Mouse (Mus musculus): ENCODE data around the gene Txnrd2. TPM values are rescaled to one million over a fixed set of nuclear protein-coding genes. Genes with fewer than 3 reads are reported as not detected.
A peak's percentile ranks its signal among the peaks of the same experiment; 100 is the strongest.

The Txnrd2 gene
- total RNA-seq, 2 experiments from 2014 or later, result 75.6 to 98.9 TPM

DNA sequence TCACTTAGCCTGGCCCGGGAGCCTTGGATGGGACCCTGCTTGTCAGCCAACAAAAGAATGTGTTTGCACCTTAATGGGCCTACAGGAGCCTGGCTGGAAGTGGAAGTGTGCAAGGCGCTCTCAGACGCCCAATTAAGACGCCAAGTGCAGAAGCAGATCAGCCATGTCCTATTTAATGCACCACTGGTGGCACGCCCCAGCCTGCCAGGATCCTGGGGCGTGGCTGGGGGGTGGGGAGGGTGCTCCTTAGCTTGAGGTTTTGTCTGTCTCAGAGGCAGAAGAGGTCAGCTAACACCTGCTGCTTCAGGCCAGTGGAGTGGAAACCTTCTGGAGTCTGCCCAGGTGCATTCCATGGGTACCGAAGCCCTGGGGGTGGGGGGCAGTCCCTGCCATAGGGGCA is 53.5 kb downstream of the Txnrd2 start:
- peak in 1 of 2 experiments; percentile 11 for DNase-seq (ENCODE audit: low spot score in 2 of 2)

DNA sequence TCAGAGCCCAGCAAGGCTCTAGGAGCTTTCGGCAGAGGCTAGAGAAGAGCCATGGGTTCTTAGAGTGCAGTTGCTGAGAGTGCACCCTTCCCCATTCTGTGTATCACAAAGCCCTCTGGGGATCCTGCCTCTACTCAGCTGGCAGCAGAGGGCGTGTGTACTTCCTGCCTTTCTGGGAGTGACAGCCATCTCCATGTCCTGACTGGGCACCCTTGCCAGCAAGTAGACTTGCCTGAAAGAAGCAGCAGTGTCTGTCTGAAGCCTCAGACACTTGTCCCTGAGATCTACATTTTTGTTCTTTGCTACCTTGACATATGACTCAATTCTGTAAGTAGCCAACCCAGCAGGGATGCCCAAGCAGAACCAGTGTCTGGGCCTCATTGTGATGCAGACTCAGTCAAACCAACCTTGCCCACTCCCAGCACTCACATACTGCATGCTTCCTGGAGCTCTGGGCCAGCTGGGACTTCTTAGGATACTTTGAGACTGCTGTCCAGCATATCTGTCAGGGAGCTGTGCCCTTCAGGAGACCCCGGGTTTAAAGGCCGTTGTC is 54.8 kb downstream of the Txnrd2 start:
- DNase-seq (ENCODE audit: low spot score in 2 of 2), result no peak

DNA sequence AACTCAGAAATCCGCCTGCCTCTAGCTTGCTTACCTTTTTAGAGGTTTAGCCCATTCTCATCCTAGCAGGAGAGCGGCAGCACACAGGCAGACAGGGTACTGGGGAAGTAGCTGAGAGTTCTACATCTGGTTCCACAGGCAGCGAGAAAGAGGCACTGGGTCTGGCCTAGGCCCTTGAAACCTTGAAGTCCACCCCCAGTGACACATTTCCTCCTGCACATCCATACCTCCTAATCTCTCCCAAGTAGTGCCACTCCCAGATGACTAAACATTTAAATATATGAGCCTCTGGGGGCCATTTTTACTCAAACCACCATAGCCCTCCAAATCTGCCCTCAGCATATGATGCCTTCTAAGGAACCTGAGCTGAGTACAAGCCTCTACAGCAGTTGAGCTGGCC is 56.2 kb downstream of the Txnrd2 start:
- peak in 1 of 2 experiments; percentile 9 for DNase-seq (ENCODE audit: low spot score in 2 of 2)

DNA sequence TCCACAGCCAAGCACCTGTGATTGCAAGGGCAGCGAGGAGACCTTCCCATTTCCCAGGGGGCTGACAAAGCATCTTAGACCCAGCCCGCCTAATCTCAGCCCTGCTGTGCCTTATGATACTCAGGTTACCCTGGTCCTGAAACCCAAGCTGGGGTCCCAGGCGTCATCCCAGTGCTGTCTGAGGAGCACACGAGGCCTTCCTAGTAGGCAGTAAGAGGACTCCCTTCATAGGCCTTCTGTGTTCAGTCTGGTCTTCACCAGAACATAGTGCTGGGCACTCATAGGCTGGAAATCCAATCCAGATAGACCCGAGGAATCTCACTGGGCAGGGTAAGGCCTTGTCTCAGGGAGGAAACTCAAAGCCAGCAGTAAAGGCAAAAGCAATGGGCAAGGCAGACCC is 57.7 kb downstream of the Txnrd2 start:
- DNase-seq (ENCODE audit: low spot score in 2 of 2), result peak in 1 of 2 experiments; percentile 12

DNA sequence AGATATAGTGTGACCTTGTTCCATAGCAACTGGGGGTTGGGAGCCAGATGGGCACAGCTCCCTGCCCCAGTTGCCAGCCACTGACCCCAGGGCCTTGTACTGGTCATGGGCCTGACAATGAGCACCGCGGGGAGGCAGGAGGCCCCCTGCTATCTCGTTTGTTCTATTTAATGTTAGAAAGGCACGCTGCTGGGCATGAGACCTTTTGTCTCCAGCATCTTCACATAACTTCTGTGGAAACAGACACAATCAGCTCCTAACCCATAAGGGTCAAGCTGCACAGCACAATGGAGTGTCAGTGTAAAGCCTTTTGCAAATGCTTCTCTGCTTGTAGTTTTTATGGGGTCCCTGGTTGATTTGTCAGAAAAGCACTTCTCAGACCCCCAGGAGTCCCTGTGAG is 58.2 kb downstream of the Txnrd2 start:
- peak in 1 of 2 experiments; percentile 3 for DNase-seq (ENCODE audit: low spot score in 2 of 2)

DNA sequence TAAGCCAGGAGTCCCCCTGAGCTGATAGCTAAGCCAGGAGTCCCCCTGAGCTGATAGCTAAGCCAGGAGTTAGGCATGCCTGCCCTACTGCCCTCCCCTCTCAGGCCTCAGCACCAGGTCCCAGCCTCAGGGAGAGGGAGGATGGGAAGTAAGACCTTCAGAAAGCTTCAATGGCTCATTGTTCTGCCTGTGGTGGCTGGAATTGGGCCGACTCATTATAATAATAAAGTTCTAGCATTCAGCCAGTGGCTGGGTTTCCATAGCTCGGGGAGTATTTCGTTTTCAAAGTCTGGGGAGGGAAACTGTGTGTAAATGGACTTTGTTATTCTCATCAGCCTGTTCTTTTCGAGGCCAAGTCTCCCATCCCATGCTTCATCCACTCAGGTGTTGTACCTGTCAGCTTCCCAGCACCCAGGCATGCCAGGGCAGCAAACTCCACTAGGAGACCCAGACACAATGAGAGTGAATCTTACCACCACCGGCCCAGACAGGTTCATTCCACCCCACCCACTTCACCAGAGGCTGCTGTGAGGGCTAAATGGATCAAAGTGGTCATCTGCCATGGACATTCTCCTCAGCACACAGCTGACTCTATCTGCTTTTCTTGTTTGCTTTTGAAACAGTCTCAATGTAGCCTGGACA is 58.7 kb downstream of the Txnrd2 start:
- peak in 1 of 2 experiments; percentile 12 for DNase-seq (ENCODE audit: low spot score in 2 of 2)

DNA sequence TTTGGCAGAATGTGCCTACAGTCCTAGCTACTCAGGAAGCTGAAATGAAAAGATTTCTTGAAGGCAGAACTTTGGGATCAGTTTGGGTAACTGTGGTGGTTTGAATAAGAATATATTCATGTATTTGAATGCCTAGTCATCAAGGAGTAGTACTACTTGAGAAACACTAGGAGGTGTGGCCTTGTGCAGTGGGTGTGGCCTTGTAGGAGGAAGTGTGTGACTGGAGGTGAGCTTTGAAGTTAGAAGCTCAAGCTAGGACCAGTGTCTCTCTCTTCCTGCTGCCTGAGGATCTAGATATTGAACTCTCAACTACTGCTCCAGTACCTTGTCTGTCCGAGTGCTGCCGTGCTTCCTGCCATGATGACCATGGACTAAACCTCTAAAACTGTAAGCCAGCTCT is 59.9 kb downstream of the Txnrd2 start:
- no peak for DNase-seq (ENCODE audit: low spot score in 2 of 2)

DNA sequence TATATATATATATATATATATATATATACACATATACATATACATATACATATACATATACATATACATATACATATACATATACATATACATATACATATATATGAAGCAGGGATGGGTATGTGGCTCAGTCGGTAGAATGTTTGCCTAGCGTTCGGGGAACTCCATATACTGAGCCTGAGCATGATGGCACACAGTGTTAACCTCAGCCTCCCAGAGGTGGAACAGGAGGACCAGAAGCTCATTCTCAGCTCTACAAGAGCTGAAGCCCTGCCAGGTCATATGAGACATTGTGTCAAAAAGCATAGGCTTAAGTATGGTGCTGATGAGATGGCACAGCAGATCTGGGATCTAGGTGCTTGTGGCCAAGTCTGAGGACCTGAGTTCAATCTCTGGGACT is 64.1 kb downstream of the Txnrd2 start:
- DNase-seq (ENCODE audit: low spot score in 2 of 2), result no peak

DNA sequence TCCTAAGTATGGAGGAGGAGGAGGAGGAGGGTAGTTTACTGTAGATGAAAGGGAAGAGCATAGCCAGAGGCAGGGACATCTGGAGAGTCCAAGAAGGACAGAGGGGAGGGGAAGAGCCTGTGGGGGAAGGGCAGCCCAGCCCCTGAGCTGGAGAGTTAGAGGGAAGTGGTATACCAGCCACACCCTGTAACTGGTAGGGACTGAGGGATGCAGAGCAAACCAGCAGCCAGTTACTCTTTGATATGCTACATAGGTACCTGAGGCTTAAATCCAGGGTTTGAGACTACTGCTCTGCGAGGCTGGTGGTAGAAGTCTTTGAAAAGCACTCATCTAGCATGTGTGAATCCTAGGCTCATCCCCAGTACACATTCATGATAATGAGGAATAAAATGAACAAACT is 64.7 kb downstream of the Txnrd2 start:
- DNase-seq (ENCODE audit: low spot score in 2 of 2), result no peak

DNA sequence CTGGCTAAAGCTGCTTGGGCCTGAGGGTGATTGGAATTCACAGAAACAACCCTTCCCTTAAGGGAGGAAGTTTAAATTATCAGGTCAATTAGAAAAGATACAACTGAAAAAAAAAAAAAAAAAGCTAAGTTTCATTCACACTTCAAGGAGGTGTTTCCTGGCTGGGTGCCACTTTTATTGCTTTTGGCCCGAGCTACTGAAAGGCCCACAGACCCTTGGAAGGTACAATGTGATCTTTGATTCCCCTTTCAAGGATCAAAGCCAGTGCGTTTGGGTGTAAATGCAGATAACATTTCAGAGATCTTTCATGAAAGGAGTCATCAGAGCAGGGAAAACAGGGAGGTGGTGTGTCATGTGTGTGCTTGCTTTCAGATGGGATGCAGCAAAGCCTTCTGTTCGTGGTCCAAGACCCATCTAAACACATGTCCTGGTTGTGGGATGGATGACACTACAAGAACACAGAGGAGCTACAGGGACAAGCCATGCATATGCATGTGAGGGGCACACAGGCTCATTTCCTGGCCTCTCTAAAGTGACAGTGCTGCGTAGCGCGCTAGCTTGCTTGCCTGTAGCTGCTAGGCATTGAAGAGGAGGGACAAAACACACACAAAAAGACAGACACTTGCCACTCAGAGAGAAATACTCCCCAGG is 71.8 kb downstream of the Txnrd2 start:
- DNase-seq (ENCODE audit: low spot score in 2 of 2), result no peak

DNA sequence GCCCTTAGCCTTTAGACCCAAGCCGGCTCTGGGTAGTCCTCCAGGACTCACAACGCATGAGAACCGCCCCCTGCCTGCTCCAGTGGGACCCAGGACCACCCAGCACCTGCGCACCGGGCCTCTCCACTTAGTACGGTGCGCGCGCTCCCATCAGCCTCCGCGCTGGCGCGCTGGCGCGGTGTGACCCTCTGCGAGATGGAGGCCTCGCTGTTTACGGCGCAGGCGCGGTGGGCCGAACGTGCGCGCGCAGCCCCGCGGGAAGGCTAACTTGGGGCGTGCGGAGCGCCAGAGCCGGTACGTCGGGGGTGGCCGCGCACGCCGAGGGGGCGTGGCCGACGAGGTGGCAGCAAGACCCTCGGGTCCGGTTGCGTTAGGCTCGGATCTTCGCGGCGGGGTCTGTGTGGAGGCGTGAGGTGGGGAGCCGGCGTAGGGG is 72.4 kb downstream of the Txnrd2 start, which contains the start of the genes Gnb1l and Rtl10:
Gene Gnb1l, plus strand, starts transcription at position 156 of the 433 bp plus-strand sequence.
Gene Rtl10, plus strand, starts transcription at position 344 of the 433 bp plus-strand sequence.
- DNase-seq (ENCODE audit: low spot score in 2 of 2), result peak; percentile 95 to 96

DNA sequence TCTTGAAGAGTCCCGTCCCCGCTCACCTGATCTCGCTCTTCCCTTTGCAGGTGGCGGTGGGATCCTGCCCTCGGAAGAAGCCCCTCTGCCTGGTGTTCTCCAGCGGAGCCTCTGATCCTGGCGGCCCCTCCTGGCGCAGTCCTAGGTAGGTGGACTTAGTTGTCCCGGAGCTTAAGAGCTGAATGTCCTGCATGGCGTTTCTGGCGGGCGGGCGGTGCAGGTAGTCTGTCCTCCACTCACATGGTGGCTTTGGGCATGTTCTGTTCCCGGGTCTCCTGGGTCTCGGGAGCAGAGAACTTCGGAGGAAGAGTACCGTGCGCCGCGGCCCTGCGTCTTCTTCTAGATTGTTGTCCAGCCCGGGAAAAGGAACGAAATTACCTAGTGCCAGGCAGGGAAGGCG is 72.8 kb downstream of the Txnrd2 start:
- DNase-seq (ENCODE audit: low spot score in 2 of 2), result peak; percentile 29 to 38

DNA sequence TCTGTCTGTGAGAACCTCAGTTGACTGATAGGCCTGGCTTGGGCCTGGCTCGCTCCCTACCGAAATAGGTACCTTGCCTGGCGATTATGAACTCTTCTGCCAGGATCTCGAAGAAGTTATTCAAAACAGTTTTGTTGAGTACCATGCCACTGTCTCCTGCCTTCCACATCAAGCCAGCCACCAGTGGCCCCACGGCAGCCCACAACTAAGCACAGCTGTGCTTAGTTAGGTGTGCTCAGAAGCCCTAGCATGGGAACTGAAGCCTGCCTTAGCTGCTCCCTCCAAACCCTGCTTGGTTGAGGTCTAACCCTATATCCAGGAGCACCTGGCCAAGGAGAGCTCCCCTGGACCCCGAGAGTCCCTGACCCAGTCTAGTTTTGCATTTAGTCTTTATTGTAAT is 75.3 kb downstream of the Txnrd2 start:
- no peak for DNase-seq (ENCODE audit: low spot score in 2 of 2)

DNA sequence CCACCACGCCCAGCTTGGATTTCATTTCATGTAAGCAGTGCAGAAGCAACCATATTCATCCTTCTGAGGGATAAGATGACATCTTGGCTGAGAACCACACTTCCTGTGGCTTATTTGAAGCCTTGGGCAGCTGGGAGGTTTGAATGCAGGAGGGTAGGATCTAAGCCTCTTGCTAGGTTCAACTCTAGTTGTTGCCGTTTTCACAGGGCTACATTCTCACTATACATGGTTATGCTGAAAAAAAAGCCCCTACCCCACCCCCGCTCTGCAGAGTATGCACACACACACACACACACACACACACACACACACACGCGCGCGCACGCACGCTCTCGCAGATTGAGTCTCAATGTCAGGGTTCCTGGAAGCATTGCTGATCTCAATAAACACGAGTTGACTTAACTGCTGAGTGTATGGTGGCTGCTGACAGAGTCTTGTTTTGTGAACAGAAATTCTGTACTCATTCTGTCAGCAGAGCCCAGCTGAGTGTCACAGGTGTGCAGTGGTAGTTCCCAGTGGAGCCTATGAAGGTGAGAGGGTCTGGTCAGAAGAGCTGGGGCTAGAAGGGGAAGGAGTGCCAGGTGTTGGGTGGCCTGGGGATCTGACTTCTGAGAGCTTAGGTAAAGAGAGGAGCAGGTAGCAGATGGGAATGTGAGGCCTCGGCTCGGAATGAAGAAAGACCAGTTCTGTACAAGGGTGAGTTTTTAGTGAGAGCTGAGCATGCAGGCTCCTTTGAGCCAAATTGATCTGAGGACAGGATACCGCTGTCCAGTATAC is 77.6 kb downstream of the Txnrd2 start:
- DNase-seq (ENCODE audit: low spot score in 2 of 2), result no peak

DNA sequence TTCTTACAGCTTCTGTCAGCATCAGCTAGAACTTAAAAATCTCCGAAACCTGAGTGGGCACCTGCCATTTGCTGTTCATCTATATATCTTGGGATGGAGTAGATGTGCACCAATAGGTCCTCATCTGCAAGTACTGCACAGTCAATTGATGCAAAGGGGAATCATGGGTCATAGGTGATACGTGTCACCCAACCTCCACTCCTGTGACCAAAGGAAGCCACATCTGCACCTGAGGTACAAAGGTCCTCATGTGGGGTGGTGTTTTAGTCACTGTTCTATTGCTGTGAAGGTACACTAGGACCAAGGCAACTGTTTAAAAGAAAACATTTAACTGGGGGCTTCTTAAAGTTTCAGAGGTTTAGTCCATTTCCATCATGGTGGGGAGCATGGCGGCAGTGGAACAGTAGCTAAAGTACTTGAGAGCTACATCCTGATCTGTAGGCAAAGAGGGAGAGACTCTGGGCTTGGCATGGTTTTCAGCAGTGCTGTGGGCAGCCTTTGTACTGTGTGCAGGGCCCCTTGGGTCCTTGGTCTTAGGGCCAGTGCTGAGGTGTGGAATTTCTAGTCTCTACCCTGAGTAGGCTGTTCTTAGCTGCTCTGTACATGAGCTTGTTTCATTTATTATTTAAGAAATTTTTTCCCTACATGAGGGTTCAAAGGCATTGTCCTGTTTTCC is 80.5 kb downstream of the Txnrd2 start:
- DNase-seq (ENCODE audit: low spot score in 2 of 2), result no peak

DNA sequence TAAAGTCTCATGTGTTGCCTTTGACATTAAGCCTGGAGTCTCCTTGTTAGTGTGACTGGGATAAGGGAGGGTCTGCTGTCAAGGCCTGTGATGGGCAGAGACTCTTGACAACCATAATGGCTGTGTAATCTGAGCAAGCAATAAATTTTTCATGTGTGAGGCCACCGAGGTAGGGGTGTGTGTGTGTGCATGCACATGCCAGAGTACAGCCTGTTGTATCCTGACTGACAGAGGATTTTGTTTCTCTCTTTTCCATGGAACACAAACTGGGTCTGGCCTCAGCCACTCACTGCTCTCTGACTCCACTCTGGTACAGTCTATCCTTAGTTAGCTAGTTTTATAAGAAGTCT is 81.0 kb downstream of the Txnrd2 start:
- DNase-seq (ENCODE audit: low spot score in 2 of 2), result no peak

DNA sequence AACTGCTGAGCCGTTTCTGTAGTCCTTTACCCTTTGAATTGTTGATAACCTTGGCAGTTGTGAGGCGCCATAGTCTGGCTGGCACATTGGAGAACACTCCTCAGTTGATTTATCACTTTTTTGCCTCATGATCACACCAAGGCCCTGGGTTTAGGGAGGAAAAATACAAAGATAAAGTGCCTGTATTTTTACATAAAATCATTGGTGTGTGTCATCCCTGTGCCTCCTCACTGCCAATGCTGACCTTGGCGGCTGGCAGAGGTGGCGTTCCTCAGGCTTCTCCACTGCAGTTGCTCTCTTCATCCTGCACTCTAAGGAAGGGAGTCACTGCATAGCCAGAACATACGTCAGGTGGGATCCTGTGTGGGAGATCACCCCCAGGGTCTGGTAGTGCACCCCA is 85.6 kb downstream of the Txnrd2 start:
- DNase-seq (ENCODE audit: low spot score in 2 of 2), result no peak

DNA sequence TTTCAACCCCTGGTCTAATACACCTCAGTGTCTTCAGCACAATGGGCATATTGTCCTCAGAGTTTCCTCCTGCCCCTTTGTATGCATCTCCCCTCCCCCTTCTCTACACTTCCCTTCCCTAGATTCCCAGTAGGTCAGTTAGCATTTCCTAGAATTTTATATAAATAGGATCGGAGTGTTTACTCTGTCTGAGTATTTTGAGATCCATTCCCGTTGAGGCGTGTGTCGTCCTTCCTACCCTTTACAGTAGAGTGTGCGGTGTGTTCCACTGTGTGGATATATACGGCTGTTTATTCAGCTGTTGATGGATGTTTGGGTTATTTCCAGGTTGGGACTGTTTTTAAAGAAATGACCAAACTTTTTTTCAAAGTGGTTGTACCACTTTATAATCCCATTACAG is 87.3 kb downstream of the Txnrd2 start:
- DNase-seq (ENCODE audit: low spot score in 2 of 2), result no peak

DNA sequence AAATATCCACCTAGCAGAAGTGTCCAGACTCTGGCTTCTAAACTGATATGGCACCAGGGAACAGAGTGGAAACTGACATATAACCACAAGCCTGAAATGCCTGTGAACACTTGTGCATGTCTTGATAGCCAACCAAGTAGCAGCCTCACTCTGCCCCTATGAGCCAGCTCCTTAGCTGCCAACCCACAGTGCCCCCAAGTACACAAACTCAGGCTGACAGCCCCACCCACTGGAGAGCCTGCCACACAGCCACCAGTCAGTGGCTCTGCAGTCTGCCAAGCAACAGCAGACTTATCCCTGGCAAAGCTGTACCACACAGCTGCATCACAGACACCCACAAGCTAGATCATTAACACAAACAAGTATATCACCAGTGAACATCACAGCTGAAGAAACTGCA is 91.9 kb downstream of the Txnrd2 start:
- no peak for DNase-seq (ENCODE audit: low spot score in 2 of 2)

DNA sequence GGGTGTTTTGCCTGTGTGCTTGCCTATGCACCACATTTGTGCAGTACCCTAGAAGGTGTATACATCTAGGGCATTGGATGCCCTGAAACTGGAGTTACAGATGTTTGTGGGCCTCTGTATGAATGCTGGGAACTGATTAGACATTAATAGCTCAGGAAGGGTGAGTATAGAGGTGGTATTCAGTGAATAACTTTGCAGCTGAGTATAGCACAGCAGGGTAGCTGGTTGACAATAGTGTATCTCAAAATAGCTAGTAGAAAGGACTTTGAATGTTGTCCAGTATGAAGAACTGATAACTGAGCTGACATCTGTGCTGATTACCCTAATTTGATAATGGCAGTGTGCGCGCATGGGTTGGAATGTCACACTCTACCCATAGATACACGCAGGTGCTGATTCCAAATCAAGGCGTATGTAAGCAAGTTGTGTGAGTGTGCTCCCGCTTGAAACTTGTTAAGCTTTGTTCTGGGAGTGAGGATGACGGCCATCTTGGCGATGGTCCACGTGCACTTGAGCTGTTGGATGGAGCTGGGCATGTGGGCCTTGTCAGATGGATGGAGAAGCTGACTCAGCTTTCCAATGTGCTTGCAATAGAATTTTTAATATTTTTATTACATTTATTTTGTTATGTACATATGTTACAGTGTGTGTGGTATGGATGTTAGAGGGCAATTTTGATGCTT is 97.5 kb downstream of the Txnrd2 start:
- no peak for DNase-seq (ENCODE audit: low spot score in 2 of 2)

DNA sequence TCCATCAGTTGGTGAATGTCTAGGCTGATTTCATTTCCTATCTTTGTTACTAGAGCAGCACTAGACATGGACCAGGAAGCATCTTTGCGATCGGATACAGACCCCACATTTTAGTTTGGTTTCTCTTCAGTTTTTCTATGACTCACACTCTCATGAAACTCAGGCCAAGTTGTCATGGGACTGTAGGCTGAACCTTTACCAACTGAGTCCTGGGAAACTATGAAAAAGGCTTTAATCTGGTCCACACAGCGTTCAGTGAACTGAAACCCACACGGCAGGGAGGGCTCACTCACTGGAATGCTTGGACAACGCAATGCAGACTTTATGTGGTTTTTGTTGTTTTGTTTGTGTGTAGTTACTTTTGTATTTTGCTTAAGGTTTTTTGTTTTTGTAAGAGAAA is 102.5 kb downstream of the Txnrd2 start:
- DNase-seq (ENCODE audit: low spot score in 2 of 2), result no peak

All from adrenal gland, adult 18-20 months (tissue).